Mouse (Mus musculus): ENCODE results near the gene Rfx7. TPM values are rescaled to one million over a fixed set of nuclear protein-coding genes. Genes with fewer than 3 reads are reported as not detected.
"Not testable (repeated sequence)": the region's sequence is repeated elsewhere in the genome, so short reads cannot be mapped to it uniquely, and the experiment has no call there.

The Rfx7 gene
- polyA plus RNA-seq, 1 experiment = 15.0 TPM

DNA sequence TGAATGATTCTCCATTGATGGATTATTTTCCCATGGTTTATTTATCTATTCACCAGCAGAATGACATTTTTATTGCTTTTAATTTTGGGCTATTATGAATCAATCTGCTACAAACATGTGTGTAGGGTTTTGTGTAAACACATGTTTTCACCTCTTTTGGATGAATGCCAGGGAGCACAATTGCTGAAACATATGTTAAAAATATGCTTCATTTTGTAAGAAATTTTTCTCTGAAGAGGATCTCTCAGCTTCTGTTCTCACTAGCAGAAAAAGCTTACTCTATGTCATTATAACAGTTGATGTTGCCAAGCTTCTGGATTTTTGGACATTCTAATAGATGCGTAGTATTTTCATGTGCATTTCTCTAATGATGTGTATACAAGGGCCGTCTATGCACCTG is 28.3 kb downstream of the Rfx7 start:
- H3K4me1 ChIP-seq (ENCODE audit: control insufficient read depth, insufficient read depth, low read length) = no peaks in the 10 kb centered on the region
- WGBS = 90% methylated on average over 2 of the region's 2 CpGs
- TF ChIP-seq CTCF (IDR thresholded peaks at IDR 0.05; ENCODE audit: control insufficient read depth, insufficient read depth, low read length) = no peak
- no peak for TF ChIP-seq POLR2A (IDR thresholded peaks at IDR 0.05; ENCODE audit: borderline replicate concordance, control insufficient read depth, low read depth, low read length)

DNA sequence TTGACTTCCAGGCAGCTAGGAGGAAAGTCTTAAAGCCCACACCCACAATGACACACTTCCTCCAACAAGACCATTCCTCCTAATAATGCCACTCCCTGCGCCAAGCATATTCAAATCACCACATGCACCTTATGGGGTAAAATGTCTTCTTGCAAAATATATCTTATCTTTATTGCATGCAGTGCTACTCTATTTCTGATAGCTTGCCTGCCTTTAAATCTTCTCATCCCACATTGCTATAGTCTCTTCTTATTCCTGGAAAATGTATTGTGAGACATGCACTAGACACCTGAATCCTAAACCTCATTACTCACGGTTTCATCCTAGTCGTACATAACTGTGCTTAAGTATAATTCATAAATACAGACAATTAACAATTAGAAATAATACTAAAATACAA is 31.2 kb downstream of the Rfx7 start:
- WGBS = 68% methylated on average over 3 of the region's 3 CpGs

More for the DNA sequence above, 28.3 kb downstream of the Rfx7 start:
- no peak overlapping the region for H3K27ac ChIP-seq (ENCODE audit: control insufficient read depth, insufficient read depth, low read depth, low read length, poor library complexity)
- no peak overlapping the region for H3K4me3 ChIP-seq (replicated peaks; ENCODE audit: control insufficient read depth, low read depth, low read length)

GRCm38 (mm10) chr9:72567116-72567515 is 35.1 kb downstream of the Rfx7 start:
- Histone ChIP-seq H3K4me3 (replicated peaks; ENCODE audit: control insufficient read depth, low read depth, low read length) (no peak overlapping the region), H3K4me1 (ENCODE audit: control insufficient read depth, insufficient read depth, low read length) (no peaks in the 10 kb centered on the region), H3K27ac (ENCODE audit: control insufficient read depth, insufficient read depth, low read depth, low read length, poor library complexity) (no peak overlapping the region)
- TF ChIP-seq POLR2A (IDR thresholded peaks at IDR 0.05; ENCODE audit: borderline replicate concordance, control insufficient read depth, low read depth, low read length) (no peak), CTCF (IDR thresholded peaks at IDR 0.05; ENCODE audit: control insufficient read depth, insufficient read depth, low read length) (no peak)
- WGBS = 64% methylated on average over 2 of the region's 2 CpGs

More for the DNA sequence above, 31.2 kb downstream of the Rfx7 start:
- Histone ChIP-seq H3K4me3 (replicated peaks; ENCODE audit: control insufficient read depth, low read depth, low read length) (no peak overlapping the region), H3K27ac (ENCODE audit: control insufficient read depth, insufficient read depth, low read depth, low read length, poor library complexity) (no peak overlapping the region), H3K4me1 (ENCODE audit: control insufficient read depth, insufficient read depth, low read length) (no peaks in the 10 kb centered on the region)
- TF ChIP-seq POLR2A (IDR thresholded peaks at IDR 0.05; ENCODE audit: borderline replicate concordance, control insufficient read depth, low read depth, low read length) (no peak), CTCF (IDR thresholded peaks at IDR 0.05; ENCODE audit: control insufficient read depth, insufficient read depth, low read length) (no peak)

DNA sequence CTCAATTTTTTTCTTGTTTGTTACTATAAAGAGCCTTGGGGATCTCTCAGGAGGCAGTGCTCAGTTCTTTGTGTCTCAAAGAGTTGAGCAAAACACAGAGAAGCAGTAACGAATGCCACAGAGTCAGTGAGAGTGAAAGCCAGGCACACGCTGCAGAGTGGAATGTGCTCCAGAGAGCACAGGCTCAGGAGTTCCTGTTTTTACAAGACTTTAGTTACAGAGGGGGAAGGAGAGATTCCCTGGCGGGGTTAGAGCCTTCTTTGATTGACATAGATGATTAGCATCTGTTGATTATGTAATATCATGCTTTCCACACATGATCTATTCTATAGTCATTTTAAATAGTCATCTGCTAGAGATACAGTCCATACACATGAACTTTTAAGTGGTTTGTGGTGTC is 48.2 kb downstream of the Rfx7 start:
- no peak overlapping the region for H3K27ac ChIP-seq (ENCODE audit: control insufficient read depth, insufficient read depth, low read depth, low read length, poor library complexity)
- WGBS = 13% methylated on average over 3 of the region's 3 CpGs
- TF ChIP-seq CTCF (IDR thresholded peaks at IDR 0.05; ENCODE audit: control insufficient read depth, insufficient read depth, low read length) (no peak), POLR2A (IDR thresholded peaks at IDR 0.05; ENCODE audit: borderline replicate concordance, control insufficient read depth, low read depth, low read length) (no peak)
- H3K4me1 ChIP-seq (ENCODE audit: control insufficient read depth, insufficient read depth, low read length) = no peaks in the 10 kb centered on the region
- H3K4me3 ChIP-seq (replicated peaks; ENCODE audit: control insufficient read depth, low read depth, low read length) = no peak overlapping the region

- no peaks in the 10 kb centered on the region for H3K4me1 ChIP-seq (ENCODE audit: control insufficient read depth, insufficient read depth, low read length)
- no peak overlapping the region for H3K27ac ChIP-seq (ENCODE audit: control insufficient read depth, insufficient read depth, low read depth, low read length, poor library complexity)
- TF ChIP-seq CTCF (IDR thresholded peaks at IDR 0.05; ENCODE audit: control insufficient read depth, insufficient read depth, low read length) = no peak
- no peak overlapping the region for H3K4me3 ChIP-seq (replicated peaks; ENCODE audit: control insufficient read depth, low read depth, low read length)
- WGBS = 88% methylated on average over 1 of the region's 1 CpGs
These were observed 58.8 kb downstream of the Rfx7 start for GRCm38 (mm10) chr9:72590861-72591260.

DNA sequence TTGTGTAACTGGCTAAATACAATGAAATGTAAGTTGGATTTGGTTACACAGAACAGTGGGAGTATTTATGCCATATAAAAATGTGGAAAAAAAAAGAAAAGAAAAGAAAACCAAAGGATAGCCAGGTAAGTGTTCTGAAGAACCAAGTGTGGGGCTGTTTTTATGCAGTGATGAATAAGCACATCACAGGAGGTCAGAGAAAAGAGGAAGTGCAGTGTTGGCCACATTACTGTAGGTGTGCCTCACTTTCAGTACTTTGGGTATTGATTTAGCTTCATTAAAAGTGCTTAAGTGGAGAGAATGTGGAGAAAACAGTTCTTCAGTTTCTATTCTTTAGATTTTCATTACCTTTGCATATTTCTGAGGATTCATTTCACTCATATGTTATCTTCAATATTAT is 60.0 kb downstream of the Rfx7 start:
- Histone ChIP-seq H3K27ac (ENCODE audit: control insufficient read depth, insufficient read depth, low read depth, low read length, poor library complexity) (no peak overlapping the region), H3K4me1 (ENCODE audit: control insufficient read depth, insufficient read depth, low read length) (no peaks in the 10 kb centered on the region), H3K4me3 (replicated peaks; ENCODE audit: control insufficient read depth, low read depth, low read length) (no peak overlapping the region)
- TF ChIP-seq CTCF (IDR thresholded peaks at IDR 0.05; ENCODE audit: control insufficient read depth, insufficient read depth, low read length) (no peak), POLR2A (IDR thresholded peaks at IDR 0.05; ENCODE audit: borderline replicate concordance, control insufficient read depth, low read depth, low read length) (no peak)

DNA sequence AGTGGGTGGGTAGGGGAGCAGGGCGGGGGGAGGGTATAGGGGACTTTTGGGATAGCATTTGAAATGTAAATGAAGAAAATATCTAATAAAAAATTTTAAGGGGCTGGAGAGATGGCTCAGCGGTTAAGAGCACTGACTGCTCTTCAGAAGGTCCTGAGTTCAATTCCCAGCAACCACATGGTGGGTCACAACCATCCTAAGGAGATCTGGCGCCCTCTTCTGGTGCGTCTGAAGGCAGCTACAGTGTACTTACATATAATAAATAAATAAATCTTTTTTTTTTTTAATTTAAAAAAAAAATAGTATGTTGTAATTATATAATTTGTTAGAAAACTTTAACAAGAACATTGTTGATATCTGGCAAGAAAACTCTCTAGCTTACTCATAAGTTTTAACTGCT is 62.6 kb downstream of the Rfx7 start:
- not testable (repeated sequence) for H3K4me1 ChIP-seq (ENCODE audit: control insufficient read depth, insufficient read depth, low read length); H3K27ac ChIP-seq (ENCODE audit: control insufficient read depth, insufficient read depth, low read depth, low read length, poor library complexity); H3K4me3 ChIP-seq (replicated peaks; ENCODE audit: control insufficient read depth, low read depth, low read length)
- 82% methylated on average over 4 of the region's 4 CpGs for whole genome bisulfite sequencing
- peak; percentile 24; the same call in 1 of the 2 replicates for TF ChIP-seq CTCF (IDR thresholded peaks at IDR 0.05; ENCODE audit: control insufficient read depth, insufficient read depth, low read length)

- TF ChIP-seq CTCF (IDR thresholded peaks at IDR 0.05; ENCODE audit: control insufficient read depth, insufficient read depth, low read length) (no peak), POLR2A (IDR thresholded peaks at IDR 0.05; ENCODE audit: borderline replicate concordance, control insufficient read depth, low read depth, low read length) (no peak)
- WGBS = 91% methylated on average over 3 of the region's 3 CpGs
These were observed 68.1 kb downstream of the Rfx7 start for GRCm38 (mm10) chr9:72600142-72600541.

DNA sequence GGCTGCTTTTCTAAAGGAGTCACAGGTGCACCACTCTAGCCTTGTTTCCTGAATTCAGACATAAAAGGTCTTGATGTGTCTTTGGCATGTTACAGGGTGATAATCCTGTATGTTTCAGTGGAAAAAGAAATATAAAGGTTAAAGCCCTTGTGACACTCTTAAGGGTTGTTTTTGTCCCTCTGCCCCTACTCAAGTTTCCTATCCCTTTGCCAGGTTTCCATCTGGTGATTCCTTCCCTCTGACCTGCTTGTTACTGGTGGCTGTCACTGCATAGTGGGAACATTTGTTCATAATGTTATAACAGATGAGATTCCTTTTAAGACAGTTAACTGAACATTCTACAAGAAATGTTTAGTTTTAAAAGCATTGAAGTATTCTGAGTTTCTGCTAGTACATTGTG is 77.7 kb downstream of the Rfx7 start:
- Histone ChIP-seq H3K4me3 (replicated peaks; ENCODE audit: control insufficient read depth, low read depth, low read length) (no peak overlapping the region), H3K27ac (ENCODE audit: control insufficient read depth, insufficient read depth, low read depth, low read length, poor library complexity) (no peak overlapping the region), H3K4me1 (ENCODE audit: control insufficient read depth, insufficient read depth, low read length) (no peaks in the 10 kb centered on the region)
- TF ChIP-seq CTCF (IDR thresholded peaks at IDR 0.05; ENCODE audit: control insufficient read depth, insufficient read depth, low read length) (no peak), POLR2A (IDR thresholded peaks at IDR 0.05; ENCODE audit: borderline replicate concordance, control insufficient read depth, low read depth, low read length) (no peak)

More at GRCm38 (mm10) chr9:72600142-72600541, 68.1 kb downstream of the Rfx7 start:
- Histone ChIP-seq H3K4me3 (replicated peaks; ENCODE audit: control insufficient read depth, low read depth, low read length) (no peak overlapping the region), H3K4me1 (ENCODE audit: control insufficient read depth, insufficient read depth, low read length) (no peaks in the 10 kb centered on the region), H3K27ac (ENCODE audit: control insufficient read depth, insufficient read depth, low read depth, low read length, poor library complexity) (no peak overlapping the region)
